Mouse (Mus musculus): ENCODE results near the gene Nfia.

DNA sequence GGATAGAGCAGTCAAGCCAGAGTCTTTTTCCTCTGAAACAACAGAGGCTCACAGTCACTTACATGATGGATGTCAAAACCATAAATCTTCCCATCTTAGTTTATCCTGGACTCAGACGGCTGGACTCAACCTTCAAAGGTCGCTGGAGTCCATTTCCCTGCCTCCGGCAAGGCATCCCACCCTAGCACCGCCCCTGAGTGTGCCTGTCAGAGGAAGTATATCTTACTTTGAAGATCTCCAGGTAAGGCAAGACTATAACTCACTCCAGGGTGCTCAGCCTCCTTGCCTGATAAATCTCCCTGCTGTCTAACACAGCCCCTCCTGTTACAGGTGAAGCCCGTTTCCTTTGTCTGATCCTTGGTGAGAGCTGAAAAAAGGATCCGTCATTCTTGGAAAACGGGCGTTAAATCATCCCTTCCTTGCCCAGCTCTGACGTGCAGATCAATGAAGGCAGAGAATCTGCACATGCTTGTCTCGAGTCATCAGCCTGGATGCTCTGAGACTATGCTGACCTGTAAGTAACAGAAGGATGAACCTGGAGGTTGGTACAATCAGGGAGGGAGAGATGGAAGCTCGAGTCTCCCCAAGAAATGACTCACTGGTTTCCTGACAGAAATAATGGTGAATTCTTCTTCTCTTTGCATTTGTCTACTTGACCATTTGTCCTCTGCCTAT lies 353.6 kb downstream of the Nfia start:
- no peak for TF ChIP-seq POLR2A (IDR thresholded peaks at IDR 0.05; ENCODE audit: borderline replicate concordance, extremely low read depth, low read depth, low read length)
- TF ChIP-seq CTCF (IDR thresholded peaks at IDR 0.05; ENCODE audit: insufficient read depth, low read length), result no peak

All from lung, adult 2 months (tissue).